Mouse (Mus musculus): Measurements from ENCODE around the gene 1700013G24Rik. TPM values are rescaled to one million over a fixed set of nuclear protein-coding genes. Genes with fewer than 3 reads are reported as not detected.

1700013G24Rik gene
- polyA plus RNA-seq, 1 experiment from 2014 or later, result not detected

GRCm38 (mm10) chr4:137494751-137495500 lies 41.8 kb downstream of the 1700013G24Rik start:
- Histone ChIP-seq H3K27ac (ENCODE audit: low read length) (no peak overlapping the region), H3K4me2 (ENCODE audit: low read depth, low read length) (no peak overlapping the region), H3K4me3 (ENCODE audit: low read depth, low read length) (no peak overlapping the region), H3K27me3 (ENCODE audit: control insufficient read depth, insufficient read depth, low read depth, low read length) (no peaks in the 10 kb centered on the region), H3K36me3 (ENCODE audit: control insufficient read depth, insufficient read depth) (no peaks in the 10 kb centered on the region), H3K9ac (ENCODE audit: low read depth, low read length) (no peak overlapping the region), H3K9me3 (replicated peaks; ENCODE audit: control insufficient read depth, low read length) (no peaks in the 10 kb centered on the region), H3K4me1 (ENCODE audit: control insufficient read depth, low read depth, low read length) (peaks cover 5% of the 10 kb centered on the region)
- ATAC-seq (ENCODE audit: low read depth), result no peak
- WGBS (ENCODE audit: insufficient replicate concordance), result 41% methylated on average over 19 of the region's 19 CpGs

GRCm38 (mm10) chr4:137495501-137496100 lies 42.5 kb downstream of the 1700013G24Rik start:
- no peak for ATAC-seq (ENCODE audit: low read depth)
- WGBS (ENCODE audit: insufficient replicate concordance), result 65% methylated on average over 6 of the region's 6 CpGs
- H3K4me1 ChIP-seq (ENCODE audit: control insufficient read depth, low read depth, low read length), result peaks cover 5% of the 10 kb centered on the region

GRCm38 (mm10) chr4:137497367-137497766 lies 44.3 kb downstream of the 1700013G24Rik start:
- H3K27ac ChIP-seq (ENCODE audit: low read length), result peak overlapping the region; percentile 42; the same call in 1 of the 2 replicates
- no peak overlapping the region for H3K4me2 ChIP-seq (ENCODE audit: low read depth, low read length)
- WGBS (ENCODE audit: insufficient replicate concordance), result 68% methylated on average over 5 of the region's 5 CpGs

More at GRCm38 (mm10) chr4:137495501-137496100, 42.5 kb downstream of the 1700013G24Rik start:
- H3K9me3 ChIP-seq (replicated peaks; ENCODE audit: control insufficient read depth, low read length), result no peaks in the 10 kb centered on the region
- H3K36me3 ChIP-seq (ENCODE audit: control insufficient read depth, insufficient read depth), result no peaks in the 10 kb centered on the region
- no peak overlapping the region for H3K27ac ChIP-seq (ENCODE audit: low read length)
- no peak overlapping the region for H3K9ac ChIP-seq (ENCODE audit: low read depth, low read length)
- no peak overlapping the region for H3K4me2 ChIP-seq (ENCODE audit: low read depth, low read length)
- H3K27me3 ChIP-seq (ENCODE audit: control insufficient read depth, insufficient read depth, low read depth, low read length), result no peaks in the 10 kb centered on the region
- H3K4me3 ChIP-seq (ENCODE audit: low read depth, low read length), result no peak overlapping the region

GRCm38 (mm10) chr4:137497892-137498722 lies 45.0 kb downstream of the 1700013G24Rik start:
- Histone ChIP-seq H3K9ac (ENCODE audit: low read depth, low read length) (no peak overlapping the region), H3K36me3 (ENCODE audit: control insufficient read depth, insufficient read depth) (no peaks in the 10 kb centered on the region), H3K4me2 (ENCODE audit: low read depth, low read length) (no peak overlapping the region), H3K9me3 (replicated peaks; ENCODE audit: control insufficient read depth, low read length) (no peaks in the 10 kb centered on the region), H3K4me1 (ENCODE audit: control insufficient read depth, low read depth, low read length) (peaks cover 5% of the 10 kb centered on the region), H3K4me3 (ENCODE audit: low read depth, low read length) (no peak overlapping the region), H3K27ac (ENCODE audit: low read length) (peak overlapping the region; percentile 42; the same call in 1 of the 2 replicates), H3K27me3 (ENCODE audit: control insufficient read depth, insufficient read depth, low read depth, low read length) (no peaks in the 10 kb centered on the region)
- ATAC-seq (ENCODE audit: low read depth), result peak; percentile 22; the same call in 1 of the 2 replicates
- 40% methylated on average over 9 of the region's 9 CpGs for WGBS (ENCODE audit: insufficient replicate concordance)

More at GRCm38 (mm10) chr4:137497367-137497766, 44.3 kb downstream of the 1700013G24Rik start:
- H3K27me3 ChIP-seq (ENCODE audit: control insufficient read depth, insufficient read depth, low read depth, low read length), result no peaks in the 10 kb centered on the region
- no peaks in the 10 kb centered on the region for H3K9me3 ChIP-seq (replicated peaks; ENCODE audit: control insufficient read depth, low read length)
- peaks cover 5% of the 10 kb centered on the region for H3K4me1 ChIP-seq (ENCODE audit: control insufficient read depth, low read depth, low read length)
- peak; percentile 45 for ATAC-seq (ENCODE audit: low read depth)
- no peaks in the 10 kb centered on the region for H3K36me3 ChIP-seq (ENCODE audit: control insufficient read depth, insufficient read depth)
- no peak overlapping the region for H3K4me3 ChIP-seq (ENCODE audit: low read depth, low read length)
- H3K9ac ChIP-seq (ENCODE audit: low read depth, low read length), result no peak overlapping the region

- Histone ChIP-seq H3K4me2 (ENCODE audit: low read depth, low read length) (no peak overlapping the region), H3K4me3 (ENCODE audit: low read depth, low read length) (no peak overlapping the region), H3K9ac (ENCODE audit: low read depth, low read length) (no peak overlapping the region), H3K27ac (ENCODE audit: low read length) (no peak overlapping the region), H3K36me3 (ENCODE audit: control insufficient read depth, insufficient read depth) (no peaks in the 10 kb centered on the region), H3K9me3 (replicated peaks; ENCODE audit: control insufficient read depth, low read length) (no peaks in the 10 kb centered on the region), H3K4me1 (ENCODE audit: control insufficient read depth, low read depth, low read length) (peaks cover 5% of the 10 kb centered on the region), H3K27me3 (ENCODE audit: control insufficient read depth, insufficient read depth, low read depth, low read length) (no peaks in the 10 kb centered on the region)
- WGBS (ENCODE audit: insufficient replicate concordance), result 64% methylated on average over 9 of the region's 9 CpGs
- ATAC-seq (ENCODE audit: low read depth), result peak; percentile 38; the same call in 1 of the 2 replicates
These were observed 45.9 kb downstream of the 1700013G24Rik start for GRCm38 (mm10) chr4:137498882-137499583.

- no peak for ATAC-seq (ENCODE audit: low read depth)
- 72% methylated on average over 12 of the region's 12 CpGs for WGBS (ENCODE audit: insufficient replicate concordance)
- Histone ChIP-seq H3K4me1 (ENCODE audit: control insufficient read depth, low read depth, low read length) (peaks cover 3% of the 10 kb centered on the region), H3K9me3 (replicated peaks; ENCODE audit: control insufficient read depth, low read length) (no peaks in the 10 kb centered on the region), H3K27ac (ENCODE audit: low read length) (no peak overlapping the region), H3K36me3 (ENCODE audit: control insufficient read depth, insufficient read depth) (no peaks in the 10 kb centered on the region), H3K4me3 (ENCODE audit: low read depth, low read length) (no peak overlapping the region), H3K4me2 (ENCODE audit: low read depth, low read length) (no peak overlapping the region), H3K27me3 (ENCODE audit: control insufficient read depth, insufficient read depth, low read depth, low read length) (no peaks in the 10 kb centered on the region), H3K9ac (ENCODE audit: low read depth, low read length) (no peak overlapping the region)
These were observed 47.1 kb downstream of the 1700013G24Rik start for GRCm38 (mm10) chr4:137500149-137500548.

GRCm38 (mm10) chr4:137500953-137501352 lies 47.9 kb downstream of the 1700013G24Rik start:
- Histone ChIP-seq H3K27ac (ENCODE audit: low read length) (no peak overlapping the region), H3K27me3 (ENCODE audit: control insufficient read depth, insufficient read depth, low read depth, low read length) (no peaks in the 10 kb centered on the region), H3K9ac (ENCODE audit: low read depth, low read length) (no peak overlapping the region), H3K36me3 (ENCODE audit: control insufficient read depth, insufficient read depth) (no peaks in the 10 kb centered on the region), H3K4me2 (ENCODE audit: low read depth, low read length) (no peak overlapping the region), H3K9me3 (replicated peaks; ENCODE audit: control insufficient read depth, low read length) (no peaks in the 10 kb centered on the region), H3K4me1 (ENCODE audit: control insufficient read depth, low read depth, low read length) (peaks cover 3% of the 10 kb centered on the region), H3K4me3 (ENCODE audit: low read depth, low read length) (no peak overlapping the region)
- WGBS (ENCODE audit: insufficient replicate concordance), result 74% methylated on average over 5 of the region's 5 CpGs
- ATAC-seq (ENCODE audit: low read depth), result no peak

- ATAC-seq (ENCODE audit: low read depth), result no peak
- H3K4me3 ChIP-seq (ENCODE audit: low read depth, low read length), result no peak overlapping the region
- no peak overlapping the region for H3K27ac ChIP-seq (ENCODE audit: low read length)
These were observed 49.1 kb downstream of the 1700013G24Rik start for GRCm38 (mm10) chr4:137502183-137502582.

More at GRCm38 (mm10) chr4:137502183-137502582, 49.1 kb downstream of the 1700013G24Rik start:
- H3K9me3 ChIP-seq (replicated peaks; ENCODE audit: control insufficient read depth, low read length), result no peaks in the 10 kb centered on the region
- WGBS (ENCODE audit: insufficient replicate concordance), result 79% methylated on average over 10 of the region's 10 CpGs
- no peaks in the 10 kb centered on the region for H3K27me3 ChIP-seq (ENCODE audit: control insufficient read depth, insufficient read depth, low read depth, low read length)
- no peak overlapping the region for H3K4me2 ChIP-seq (ENCODE audit: low read depth, low read length)
- no peak overlapping the region for H3K9ac ChIP-seq (ENCODE audit: low read depth, low read length)
- peaks cover 3% of the 10 kb centered on the region for H3K4me1 ChIP-seq (ENCODE audit: control insufficient read depth, low read depth, low read length)
- no peaks in the 10 kb centered on the region for H3K36me3 ChIP-seq (ENCODE audit: control insufficient read depth, insufficient read depth)

Measured in liver, embryonic 16.5 days (tissue).